Mouse (Mus musculus) spleen, adult 2 months (tissue): ENCODE data around the gene Dstn.

Experiments
- CTCF ChIP-seq: fragments of 200-500 bp; IDR thresholded peaks from 2 replicates; pipeline ENCODE4 v1.5.1; 2011; ENCODE audit warnings: mild to moderate bottlenecking, inconsistent platforms; ENCODE audit not compliant: insufficient read depth, insufficient read length, insufficient replicate concordance; ENCODE audit errors: extremely low read depth
- POLR2A ChIP-seq: fragments of 200-500 bp; IDR thresholded peaks from 2 replicates; pipeline ENCODE4 v1.6.1; 2011; ENCODE audit warnings: low read depth, low read length, inconsistent platforms

DNA sequence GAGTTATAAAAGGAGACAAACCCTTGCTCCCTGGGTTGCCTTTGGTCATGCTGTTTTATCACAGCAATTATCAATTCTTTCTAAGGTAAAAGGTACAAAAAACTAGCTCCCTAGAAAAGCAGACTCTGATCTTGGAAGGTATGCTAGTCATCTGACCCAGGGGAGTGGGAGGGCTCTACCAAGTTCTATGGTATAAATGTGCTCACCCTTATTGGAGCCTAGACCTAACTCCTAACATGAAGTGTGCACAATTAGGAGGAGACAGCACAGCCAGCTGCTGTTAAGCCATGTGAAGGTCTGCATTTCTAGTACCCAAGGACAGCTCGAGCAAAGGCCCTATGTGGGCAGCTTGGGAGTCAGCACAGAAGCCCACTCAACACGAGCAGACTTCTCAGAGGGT is 56.8 kb downstream of the Dstn start:
- TF ChIP-seq POLR2A: no peak
- TF ChIP-seq CTCF: no peak
